Mouse (Mus musculus): ENCODE results near the gene Naaladl2. TPM values are rescaled to one million over a fixed set of nuclear protein-coding genes. Genes with fewer than 3 reads are reported as not detected.
A peak's percentile ranks its signal among the peaks of the same experiment; 100 is the strongest.

Gene Naaladl2
- polyA plus RNA-seq, 1 experiment from 2014 or later = 2.1 TPM

GRCm38 (mm10) chr3:24905425-24905960 lies 238.6 kb downstream of the Naaladl2 start:
- H3K27ac ChIP-seq (ENCODE audit: low read length) = no peak overlapping the region
- no peaks in the 10 kb centered on the region for H3K9me3 ChIP-seq (ENCODE audit: low read length)
- no peaks in the 10 kb centered on the region for H3K27me3 ChIP-seq (replicated peaks; ENCODE audit: insufficient read depth, low read length)
- H3K4me2 ChIP-seq (replicated peaks; ENCODE audit: low read depth, low read length) = no peak overlapping the region
- DNase-seq (ENCODE audit: low spot score) (no peak), ATAC-seq (no peak)
- no peak overlapping the region for H3K9ac ChIP-seq (replicated peaks; ENCODE audit: low read depth)
- TF ChIP-seq EP300 (IDR thresholded peaks at IDR 0.05) (no peak), CTCF (IDR thresholded peaks at IDR 0.05) (no peak)
- H3K4me1 ChIP-seq (ENCODE audit: insufficient read depth, low read depth, low read length) = no peaks in the 10 kb centered on the region
- 76% methylated on average over 3 of the region's 3 CpGs for WGBS
- no peaks in the 10 kb centered on the region for H3K36me3 ChIP-seq (ENCODE audit: insufficient read depth, low read length)
- no peak overlapping the region for H3K4me3 ChIP-seq (ENCODE audit: low read depth, low read length)

GRCm38 (mm10) chr3:24888801-24889200 lies 255.3 kb downstream of the Naaladl2 start:
- H3K36me3 ChIP-seq (ENCODE audit: insufficient read depth, low read length) = no peaks in the 10 kb centered on the region

GRCm38 (mm10) chr3:24872254-24872653 lies 271.8 kb downstream of the Naaladl2 start:
- ATAC-seq (no peak), DNase-seq (ENCODE audit: low spot score) (no peak)
- TF ChIP-seq EP300 (IDR thresholded peaks at IDR 0.05) (no peak), CTCF (IDR thresholded peaks at IDR 0.05) (no peak)
- no peaks in the 10 kb centered on the region for H3K9me3 ChIP-seq (ENCODE audit: low read length)
- no peak overlapping the region for H3K27ac ChIP-seq (ENCODE audit: low read length)
- H3K9ac ChIP-seq (replicated peaks; ENCODE audit: low read depth) = no peak overlapping the region
- no peaks in the 10 kb centered on the region for H3K36me3 ChIP-seq (ENCODE audit: insufficient read depth, low read length)
- no peak overlapping the region for H3K4me2 ChIP-seq (replicated peaks; ENCODE audit: low read depth, low read length)
- no peak overlapping the region for H3K4me3 ChIP-seq (ENCODE audit: low read depth, low read length)
- no peaks in the 10 kb centered on the region for H3K27me3 ChIP-seq (replicated peaks; ENCODE audit: insufficient read depth, low read length)
- H3K4me1 ChIP-seq (ENCODE audit: insufficient read depth, low read depth, low read length) = no peaks in the 10 kb centered on the region
- 79% methylated on average over 1 of the region's 1 CpGs for WGBS

More at GRCm38 (mm10) chr3:24888801-24889200, 255.3 kb downstream of the Naaladl2 start:
- Histone ChIP-seq H3K9ac (replicated peaks; ENCODE audit: low read depth) (no peak overlapping the region), H3K4me2 (replicated peaks; ENCODE audit: low read depth, low read length) (no peak overlapping the region), H3K27ac (ENCODE audit: low read length) (no peak overlapping the region), H3K4me3 (ENCODE audit: low read depth, low read length) (no peak overlapping the region), H3K27me3 (replicated peaks; ENCODE audit: insufficient read depth, low read length) (no peaks in the 10 kb centered on the region), H3K4me1 (ENCODE audit: insufficient read depth, low read depth, low read length) (no peaks in the 10 kb centered on the region), H3K9me3 (ENCODE audit: low read length) (no peaks in the 10 kb centered on the region)
- ATAC-seq (no peak), DNase-seq (ENCODE audit: low spot score) (no peak)
- no peak for TF ChIP-seq EP300 (IDR thresholded peaks at IDR 0.05)
- TF ChIP-seq CTCF (IDR thresholded peaks at IDR 0.05) = no peak
- WGBS = 78% methylated on average over 3 of the region's 3 CpGs

GRCm38 (mm10) chr3:24852936-24853335 lies 291.1 kb downstream of the Naaladl2 start:
- Histone ChIP-seq H3K36me3 (ENCODE audit: insufficient read depth, low read length) (no peaks in the 10 kb centered on the region), H3K27me3 (replicated peaks; ENCODE audit: insufficient read depth, low read length) (no peaks in the 10 kb centered on the region), H3K9ac (replicated peaks; ENCODE audit: low read depth) (no peak overlapping the region), H3K4me3 (ENCODE audit: low read depth, low read length) (no peak overlapping the region), H3K27ac (ENCODE audit: low read length) (no peak overlapping the region), H3K9me3 (ENCODE audit: low read length) (no peaks in the 10 kb centered on the region), H3K4me2 (replicated peaks; ENCODE audit: low read depth, low read length) (no peak overlapping the region), H3K4me1 (ENCODE audit: insufficient read depth, low read depth, low read length) (no peaks in the 10 kb centered on the region)
- ATAC-seq = no peak
- DNase-seq (ENCODE audit: low spot score) = no peak
- no peak for TF ChIP-seq EP300 (IDR thresholded peaks at IDR 0.05)
- TF ChIP-seq CTCF (IDR thresholded peaks at IDR 0.05) = no peak
- 56% methylated on average over 2 of the region's 2 CpGs for WGBS

GRCm38 (mm10) chr3:24796739-24797138 lies 347.3 kb downstream of the Naaladl2 start:
- H3K27ac ChIP-seq (ENCODE audit: low read length) = no peak overlapping the region
- no peak overlapping the region for H3K9ac ChIP-seq (replicated peaks; ENCODE audit: low read depth)
- H3K4me3 ChIP-seq (ENCODE audit: low read depth, low read length) = no peak overlapping the region
- peak; percentile 75 for DNase-seq (ENCODE audit: low spot score)
- peak; percentile 65 for ATAC-seq
- H3K9me3 ChIP-seq (ENCODE audit: low read length) = no peaks in the 10 kb centered on the region
- WGBS = 22% methylated on average over 2 of the region's 2 CpGs
- TF ChIP-seq CTCF (IDR thresholded peaks at IDR 0.05) (no peak), EP300 (IDR thresholded peaks at IDR 0.05) (peak; percentile 26; the same call in 1 of the 2 replicates)
- no peaks in the 10 kb centered on the region for H3K4me1 ChIP-seq (ENCODE audit: insufficient read depth, low read depth, low read length)
- H3K27me3 ChIP-seq (replicated peaks; ENCODE audit: insufficient read depth, low read length) = no peaks in the 10 kb centered on the region
- H3K36me3 ChIP-seq (ENCODE audit: insufficient read depth, low read length) = no peaks in the 10 kb centered on the region
- no peak overlapping the region for H3K4me2 ChIP-seq (replicated peaks; ENCODE audit: low read depth, low read length)

- WGBS = 83% methylated on average over 1 of the region's 1 CpGs
- no peak overlapping the region for H3K27ac ChIP-seq (ENCODE audit: low read length)
- DNase-seq (ENCODE audit: low spot score) (no peak), ATAC-seq (no peak)
- H3K9ac ChIP-seq (replicated peaks; ENCODE audit: low read depth) = no peak overlapping the region
- H3K27me3 ChIP-seq (replicated peaks; ENCODE audit: insufficient read depth, low read length) = no peaks in the 10 kb centered on the region
- TF ChIP-seq EP300 (IDR thresholded peaks at IDR 0.05) = no peak
- no peak for TF ChIP-seq CTCF (IDR thresholded peaks at IDR 0.05)
- no peaks in the 10 kb centered on the region for H3K9me3 ChIP-seq (ENCODE audit: low read length)
- H3K4me2 ChIP-seq (replicated peaks; ENCODE audit: low read depth, low read length) = no peak overlapping the region
- H3K4me3 ChIP-seq (ENCODE audit: low read depth, low read length) = no peak overlapping the region
- H3K36me3 ChIP-seq (ENCODE audit: insufficient read depth, low read length) = no peaks in the 10 kb centered on the region
- no peaks in the 10 kb centered on the region for H3K4me1 ChIP-seq (ENCODE audit: insufficient read depth, low read depth, low read length)
Observed at GRCm38 (mm10) chr3:24787451-24788148, 356.5 kb downstream of the Naaladl2 start.
